Mouse (Mus musculus) heart, adult 9 months (tissue): ENCODE data around the gene Tmem8.
"Not testable (repeated sequence)": the region's sequence is repeated elsewhere in the genome, so short reads cannot be mapped to it uniquely, and the experiment has no call there.

ENCODE experiments used
- DNase-seq, 2 experiments: peaks; one replicate each; pipeline ENCODE4 v3.0.0; 2022; ENCODE audit warnings: low spot score in 2 of 2

Tmem8 gene

GRCm38 (mm10) chr17:26111722-26112121, 1.4 kb upstream of the Tmem8 start:
- DNase-seq, result no peak

GRCm38 (mm10) chr17:26112751-26113150, 348 bp upstream of the Tmem8 start:
- no peak for DNase-seq

GRCm38 (mm10) chr17:26114061-26114460, 962 bp downstream of the Tmem8 start:
- no peak for DNase-seq

- DNase-seq, result not testable (repeated sequence)
These were observed 1.4 kb downstream of the Tmem8 start for GRCm38 (mm10) chr17:26114461-26114860.

- DNase-seq, result no peak
These were observed 2.3 kb downstream of the Tmem8 start for GRCm38 (mm10) chr17:26115205-26115898.

- DNase-seq, result no peak
These were observed 2.9 kb downstream of the Tmem8 start for GRCm38 (mm10) chr17:26115956-26116487.

GRCm38 (mm10) chr17:26116503-26117258, 3.6 kb downstream of the Tmem8 start:
- DNase-seq, result no peak

GRCm38 (mm10) chr17:26119766-26120710, 6.9 kb downstream of the Tmem8 start:
- DNase-seq, result no peak

- DNase-seq, result no peak
These were observed 9.5 kb downstream of the Tmem8 start for GRCm38 (mm10) chr17:26122431-26123140.

- DNase-seq, result peak; percentile 92
These were observed 10.2 kb downstream of the Tmem8 start, which contains the start of gene Mrpl28 for GRCm38 (mm10) chr17:26123267-26123684. Gene Mrpl28, plus strand, starts transcription at chr17:26123500.

- no peak for DNase-seq
These were observed 11.5 kb downstream of the Tmem8 start for GRCm38 (mm10) chr17:26124560-26124959.

- no peak for DNase-seq
These were observed 12.1 kb downstream of the Tmem8 start for GRCm38 (mm10) chr17:26125226-26125625.

GRCm38 (mm10) chr17:26131062-26131732, 18.1 kb downstream of the Tmem8 start:
- DNase-seq, result no peak

- DNase-seq, result no peak
These were observed 19.1 kb downstream of the Tmem8 start for GRCm38 (mm10) chr17:26131856-26132853.

GRCm38 (mm10) chr17:26137106-26137750, 24.1 kb downstream of the Tmem8 start:
- no peak for DNase-seq

- no peak for DNase-seq
These were observed 24.6 kb downstream of the Tmem8 start for GRCm38 (mm10) chr17:26137751-26138130.

GRCm38 (mm10) chr17:26138239-26138836, 25.2 kb downstream of the Tmem8 start, which contains the start of gene Axin1:
Gene Axin1, plus strand, starts transcription at chr17:26138688.
- DNase-seq, result peak; percentile 93 to 94

GRCm38 (mm10) chr17:26138901-26139381, 25.8 kb downstream of the Tmem8 start:
- no peak for DNase-seq
